8 mouse cellular contexts compared by ENCODE assay signal in the genomic region with DNA sequence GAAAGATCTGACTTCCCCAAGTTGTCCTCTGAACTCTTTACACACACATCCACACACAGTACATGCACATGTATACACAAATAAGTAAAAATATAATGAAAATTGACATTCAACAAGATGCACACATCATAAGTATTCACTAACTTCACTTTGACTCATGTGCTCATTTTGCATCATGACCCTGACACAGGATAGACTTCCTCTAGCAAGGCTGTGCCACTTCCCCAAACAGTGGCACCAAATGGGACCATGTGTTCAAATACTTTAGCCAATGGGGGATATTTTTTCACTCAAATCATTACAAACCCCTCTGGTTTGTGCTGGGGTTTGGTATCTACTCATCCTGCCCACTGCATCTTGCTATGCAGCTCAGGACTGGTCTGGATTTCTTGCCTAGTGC. TPM values are rescaled to one million over a fixed set of nuclear protein-coding genes. Genes with fewer than 3 reads are reported as not detected.
"Had no signal": no experiment of that assay in that cellular context is flagged by ENCODE, and none has a peak within 500 bp of the region (broad histone marks: within the 10 kb centered on the region; RNA-seq: fewer than 3 reads in every experiment).

No protein-coding gene starts in this region.

RNA-seq across cellular contexts. Expression of a gene that starts 16.5 kb away (rescaled TPM):
- total RNA-seq: heart, postnatal 10 days; heart, postnatal 14 days; heart, postnatal 25 days; heart, postnatal 36 days; heart, postnatal 4 days; hematopoietic stem cell, adult 5-6 weeks; hindbrain, postnatal 0 days had no signal

RNA-seq across cellular contexts. Expression of a gene that starts 30.2 kb away (rescaled TPM):
- total RNA-seq: heart, postnatal 10 days; heart, postnatal 14 days; heart, postnatal 25 days; heart, postnatal 36 days; heart, postnatal 4 days; hematopoietic stem cell, adult 5-6 weeks; layer of hippocampus, postnatal 25 days had no signal
